Mouse (Mus musculus): ENCODE measurements around the gene Bfsp2.

Bfsp2 gene

GRCm38 (mm10) chr9:103480044-103480576, at the start of gene Bfsp2:
Gene Bfsp2, minus strand, starts transcription at chr9:103480420.
- no peak for DNase-seq

GRCm38 (mm10) chr9:103525041-103525537, 44.9 kb upstream of the Bfsp2 start:
- no peak for DNase-seq

DNA sequence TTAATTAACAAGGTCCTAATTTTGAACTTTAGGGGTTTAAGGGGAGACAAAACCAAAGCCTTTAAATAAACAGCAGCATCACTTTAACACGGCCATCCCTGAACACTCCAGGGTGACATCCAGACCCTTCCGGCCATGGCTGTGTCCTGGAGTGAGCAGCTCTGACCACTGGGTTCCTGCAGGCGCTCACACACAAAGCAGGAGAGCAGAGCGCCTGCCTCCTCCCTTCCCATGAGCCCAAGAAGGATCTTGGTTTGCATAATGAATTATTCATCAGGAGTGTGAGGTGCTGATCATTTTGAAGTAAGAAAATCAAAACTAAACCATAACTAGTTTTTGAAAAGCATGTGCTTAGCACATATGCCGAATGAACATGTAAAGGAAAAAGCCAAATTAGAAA, 44.4 kb upstream of the Bfsp2 start:
- DNase-seq, result no peak

- no peak for DNase-seq
Measured at GRCm38 (mm10) chr9:103523742-103524403, 43.7 kb upstream of the Bfsp2 start.

GRCm38 (mm10) chr9:103523008-103523407, 42.8 kb upstream of the Bfsp2 start:
- DNase-seq, result no peak

GRCm38 (mm10) chr9:103513884-103514283, 33.7 kb upstream of the Bfsp2 start:
- DNase-seq, result no peak

- no peak for DNase-seq
Measured at GRCm38 (mm10) chr9:103512257-103512656, 32.0 kb upstream of the Bfsp2 start.

GRCm38 (mm10) chr9:103506968-103507584, 26.9 kb upstream of the Bfsp2 start:
- peak; percentile 55 for DNase-seq

DNA sequence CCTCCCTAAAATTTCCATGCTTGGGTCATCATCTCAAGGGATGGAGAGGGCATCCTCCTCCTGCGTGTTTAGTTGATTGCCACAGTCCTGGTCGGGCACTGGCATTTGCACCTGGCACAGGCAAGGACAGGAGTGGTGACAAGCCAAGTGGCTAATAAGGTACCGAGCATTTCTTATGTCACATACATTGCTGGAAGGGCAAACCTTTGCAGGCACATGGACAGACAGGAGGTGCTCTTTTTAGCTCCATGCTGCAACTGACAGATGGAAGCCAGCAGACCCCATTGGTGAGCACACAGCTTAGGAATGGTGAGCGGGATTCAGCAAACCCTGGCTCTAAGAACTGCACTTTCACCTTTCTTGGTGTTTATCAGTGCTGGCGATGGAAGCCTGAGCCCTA, 24.8 kb upstream of the Bfsp2 start:
- DNase-seq, result peak; percentile 81

- no peak for DNase-seq
Measured at GRCm38 (mm10) chr9:103504646-103505045, 24.4 kb upstream of the Bfsp2 start.

DNA sequence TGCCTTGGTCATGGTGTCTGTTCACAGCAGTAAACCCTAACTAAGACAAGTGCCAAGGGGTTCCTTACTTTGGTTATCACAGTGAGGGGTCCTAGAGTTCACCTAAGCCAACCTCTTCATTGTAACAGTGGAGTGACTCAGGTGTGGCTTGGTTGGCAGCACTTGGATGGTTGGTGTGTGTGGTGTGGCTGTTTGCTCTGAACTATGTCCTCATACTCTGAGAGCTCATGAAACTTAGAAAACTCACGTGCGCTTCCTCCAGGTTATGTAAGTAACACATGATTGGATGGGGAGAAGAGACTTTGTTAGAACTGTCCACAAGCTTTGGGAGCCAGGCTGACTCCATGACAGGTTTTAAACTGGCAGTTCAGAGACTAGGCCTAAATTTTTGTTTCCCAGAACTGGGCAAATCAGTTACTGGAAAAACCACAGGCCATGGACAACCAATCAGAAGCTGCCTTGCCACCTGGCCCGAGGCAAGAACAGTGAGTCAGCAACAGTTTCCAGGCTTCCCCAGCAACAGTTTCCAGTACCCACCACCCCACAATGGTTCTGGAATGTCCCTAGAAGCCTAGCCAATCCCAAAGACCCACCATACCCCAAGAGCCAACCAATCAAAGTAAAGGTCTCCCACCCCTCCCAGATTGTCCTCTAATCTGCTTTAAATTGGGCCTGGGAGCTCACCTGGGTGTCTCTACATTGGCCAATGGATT, 23.5 kb upstream of the Bfsp2 start:
- no peak for DNase-seq

GRCm38 (mm10) chr9:103502655-103503054, 22.4 kb upstream of the Bfsp2 start:
- peak; percentile 67 for DNase-seq

- peak; percentile 69 for DNase-seq
Measured at GRCm38 (mm10) chr9:103501861-103502364, 21.7 kb upstream of the Bfsp2 start.

DNA sequence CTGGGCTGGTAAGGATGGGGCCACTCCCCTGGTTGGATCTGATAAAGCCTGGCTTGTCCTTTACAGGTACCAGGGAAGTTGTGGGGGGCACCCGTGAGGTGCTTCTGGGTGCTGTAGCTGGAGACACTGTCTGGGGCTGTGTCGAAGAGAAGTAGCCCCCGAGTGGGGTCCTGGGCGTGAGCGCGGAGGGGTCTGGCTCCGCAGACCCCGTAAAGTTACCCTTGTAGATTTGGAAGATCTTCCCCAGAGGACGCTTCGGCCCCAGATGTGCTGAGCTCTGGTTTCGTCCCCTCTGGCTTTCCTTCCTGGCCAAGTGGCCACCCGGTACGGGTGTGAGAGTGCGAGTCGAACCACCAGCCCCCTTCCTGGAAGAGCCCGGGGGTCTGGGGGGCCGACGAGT, 19.1 kb upstream of the Bfsp2 start:
- DNase-seq, result peak; percentile 72

GRCm38 (mm10) chr9:103498699-103499098, 18.5 kb upstream of the Bfsp2 start:
- DNase-seq, result peak; percentile 88

DNA sequence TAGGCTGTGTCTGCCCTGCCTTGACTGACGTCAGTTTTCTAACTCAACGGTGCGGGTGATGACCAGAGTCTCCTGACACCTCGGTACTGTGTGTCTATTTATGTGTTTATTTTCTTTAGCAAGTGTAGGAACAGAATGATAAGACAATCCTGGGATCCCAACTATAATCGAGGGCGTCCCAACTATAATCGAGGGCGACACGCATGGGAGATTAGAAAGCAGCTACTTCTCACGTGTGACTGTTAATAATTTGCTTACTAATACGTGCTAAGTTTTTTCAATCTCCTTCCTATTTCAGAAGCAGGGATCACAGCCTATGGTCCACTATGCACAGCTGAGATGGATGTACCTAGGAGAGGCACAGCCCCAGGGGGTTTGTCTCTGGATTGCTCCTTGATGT, 15.2 kb upstream of the Bfsp2 start:
- peak; percentile 32 for DNase-seq

- peak; percentile 94 for DNase-seq
Measured at GRCm38 (mm10) chr9:103494346-103495020, 14.3 kb upstream of the Bfsp2 start.

DNA sequence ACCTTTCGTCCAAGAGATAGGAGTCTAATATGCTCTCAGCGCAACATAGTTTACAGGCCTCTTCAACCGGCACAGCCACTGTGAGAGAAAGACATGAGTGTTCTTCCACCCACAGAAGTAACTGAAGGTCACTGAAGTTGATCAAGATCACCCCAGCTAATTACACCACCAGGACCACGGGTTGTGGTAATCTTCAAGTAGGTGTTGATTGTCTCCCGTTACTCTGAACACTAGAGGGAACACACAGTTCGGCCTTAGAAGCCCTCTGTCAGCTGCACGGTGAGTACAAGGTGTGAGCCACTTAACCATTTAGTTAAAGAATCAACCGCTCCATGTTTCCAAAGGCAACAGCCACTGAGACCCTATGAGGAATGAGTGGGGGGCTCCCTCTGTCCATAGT, 11.8 kb upstream of the Bfsp2 start:
- no peak for DNase-seq

DNA sequence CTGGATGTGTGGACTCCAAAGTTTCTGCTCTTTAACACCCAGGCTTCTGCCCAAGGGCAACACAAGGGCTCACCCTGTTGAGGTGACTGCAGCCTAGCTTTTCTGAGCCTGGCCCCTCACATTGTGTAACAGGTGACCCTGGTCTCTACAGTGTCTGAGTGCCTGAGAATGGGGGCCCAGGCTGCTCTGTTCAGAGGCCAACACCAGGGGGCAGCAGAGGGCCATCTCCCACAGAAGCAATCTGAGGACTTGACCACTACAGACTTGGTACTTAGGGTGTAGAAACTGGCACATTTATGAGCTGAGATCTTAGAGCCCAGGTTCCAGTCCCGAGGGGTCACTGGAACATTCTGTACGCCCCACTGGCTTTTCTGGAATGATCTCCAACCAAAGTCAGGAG, 10.2 kb upstream of the Bfsp2 start:
- peak; percentile 79 for DNase-seq

DNA sequence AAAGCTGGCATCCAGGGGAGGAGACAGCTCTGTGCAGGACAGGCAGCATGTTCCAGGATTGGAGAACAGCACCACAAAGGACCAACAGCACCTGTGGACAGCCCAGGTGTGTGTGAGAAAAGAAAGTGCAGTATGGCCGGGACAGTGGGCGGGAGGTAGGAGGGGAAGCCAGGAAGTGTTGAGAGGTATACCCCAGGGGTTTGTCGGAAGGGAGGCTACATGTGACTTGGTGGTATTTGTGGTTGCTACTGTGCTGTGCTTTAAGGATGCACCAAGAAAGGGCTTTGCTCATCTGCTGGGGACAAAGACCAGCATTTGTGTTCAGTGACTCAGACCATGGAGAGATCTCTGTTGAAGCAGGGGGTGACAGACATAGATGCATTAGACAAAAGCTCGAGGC, 9.7 kb upstream of the Bfsp2 start:
- no peak for DNase-seq

- no peak for DNase-seq
Measured at GRCm38 (mm10) chr9:103489096-103489495, 8.9 kb upstream of the Bfsp2 start.

DNA sequence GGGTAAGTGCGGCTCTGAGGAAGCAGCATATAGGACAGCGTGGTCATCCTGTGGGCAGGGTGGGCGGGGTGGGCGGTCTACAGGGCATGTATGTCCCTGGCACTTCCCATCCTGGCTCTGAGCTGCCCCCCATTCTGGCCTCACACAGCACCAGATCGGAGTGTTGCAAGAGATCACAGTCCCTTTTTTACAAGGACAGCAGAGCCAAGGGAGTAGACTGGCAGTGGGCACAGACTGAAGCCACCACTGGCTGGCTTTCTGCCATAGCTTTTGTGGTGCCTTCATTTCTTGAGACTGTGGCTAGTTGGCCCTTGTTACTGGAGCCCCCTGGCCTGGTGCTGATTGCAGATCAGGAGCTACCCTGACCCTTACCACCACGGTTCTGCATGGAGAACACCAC, 6.0 kb upstream of the Bfsp2 start:
- DNase-seq, result no peak

- no peak for DNase-seq
Measured at GRCm38 (mm10) chr9:103485606-103486005, 5.4 kb upstream of the Bfsp2 start.
